Mouse (Mus musculus) lung, postnatal 0 days (tissue): ENCODE data around the gene Slc6a6.

Experiments used
- CTCF ChIP-seq: IDR thresholded peaks from 2 replicates; pipeline ENCODE4 v1.5.1; 2016; ENCODE audit warnings: antibody characterized with exemption, mild to moderate bottlenecking
- EP300 ChIP-seq: IDR thresholded peaks from 2 replicates; pipeline ENCODE4 v1.6.1; 2016; ENCODE audit warnings: antibody characterized with exemption, mild to moderate bottlenecking, control low read depth

DNA sequence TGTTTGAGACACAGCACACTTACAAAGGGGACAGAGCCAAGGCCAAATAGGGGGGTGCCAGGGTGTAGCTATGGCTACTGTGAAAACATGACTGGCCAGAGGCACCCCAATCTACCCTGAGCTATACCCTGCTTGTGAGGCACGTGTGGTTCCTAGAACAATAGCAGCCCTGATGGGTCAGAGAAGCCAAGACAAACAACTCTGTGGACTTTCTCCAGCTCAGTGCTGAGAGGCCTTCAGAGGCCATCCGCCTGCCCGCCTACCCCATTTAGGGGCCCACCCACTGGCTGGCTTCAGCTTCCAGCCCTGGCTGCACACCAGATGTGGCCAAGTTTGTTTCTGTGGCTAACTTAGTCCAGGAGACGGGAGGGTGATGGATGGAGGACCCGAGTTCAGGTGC, 52.6 kb downstream of the Slc6a6 start:
- TF ChIP-seq CTCF (no peak), EP300 (no peak)
